Mouse (Mus musculus): ENCODE data around the gene Nrcam. TPM values are rescaled to one million over a fixed set of nuclear protein-coding genes. Genes with fewer than 3 reads are reported as not detected.

Gene Nrcam
- polyA plus RNA-seq, 1 experiment from 2014 or later = 46.9 TPM

- Histone ChIP-seq H3K27ac (no peak overlapping the region), H3K4me1 (replicated peaks) (no peaks in the 10 kb centered on the region), H3K36me3 (no peaks in the 10 kb centered on the region), H3K4me3 (no peak overlapping the region), H3K27me3 (ENCODE audit: insufficient read depth, poor library complexity, severe bottlenecking) (no peaks in the 10 kb centered on the region), H3K9me3 (no peaks in the 10 kb centered on the region)
- 76% methylated on average over 8 of the region's 8 CpGs for WGBS
- no peak for DNase-seq (ENCODE audit: low spot score)
Measured at GRCm38 (mm10) chr12:44378431-44379161, 49.9 kb downstream of the Nrcam start.

DNA sequence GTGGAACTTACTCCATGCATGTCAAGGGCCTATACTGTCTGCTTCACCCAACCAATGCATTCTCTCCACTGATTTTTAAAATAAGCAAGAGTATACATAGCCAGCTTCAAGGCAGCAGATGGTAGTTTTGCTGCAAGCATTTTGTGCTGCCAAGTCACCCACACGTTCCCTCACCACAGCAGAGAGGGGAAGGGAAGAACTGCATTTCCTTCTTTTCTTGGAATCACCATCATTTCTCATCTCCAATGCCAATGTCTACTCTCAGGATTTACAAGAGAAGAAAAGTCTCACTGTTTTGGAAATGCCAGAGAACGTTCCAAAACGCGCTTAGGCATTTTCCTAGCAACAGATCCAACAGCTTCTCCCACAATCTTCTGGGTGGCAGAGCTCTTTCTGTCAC lies 52.1 kb downstream of the Nrcam start:
- no peaks in the 10 kb centered on the region for H3K9me3 ChIP-seq
- H3K4me3 ChIP-seq = no peak overlapping the region
- H3K36me3 ChIP-seq = no peaks in the 10 kb centered on the region
- DNase-seq (ENCODE audit: low spot score) = no peak
- 86% methylated on average over 4 of the region's 4 CpGs for WGBS
- no peak overlapping the region for H3K27ac ChIP-seq
- H3K27me3 ChIP-seq (ENCODE audit: insufficient read depth, poor library complexity, severe bottlenecking) = no peaks in the 10 kb centered on the region
- H3K4me1 ChIP-seq (replicated peaks) = no peaks in the 10 kb centered on the region; the same call in 1 of the 2 replicates

DNA sequence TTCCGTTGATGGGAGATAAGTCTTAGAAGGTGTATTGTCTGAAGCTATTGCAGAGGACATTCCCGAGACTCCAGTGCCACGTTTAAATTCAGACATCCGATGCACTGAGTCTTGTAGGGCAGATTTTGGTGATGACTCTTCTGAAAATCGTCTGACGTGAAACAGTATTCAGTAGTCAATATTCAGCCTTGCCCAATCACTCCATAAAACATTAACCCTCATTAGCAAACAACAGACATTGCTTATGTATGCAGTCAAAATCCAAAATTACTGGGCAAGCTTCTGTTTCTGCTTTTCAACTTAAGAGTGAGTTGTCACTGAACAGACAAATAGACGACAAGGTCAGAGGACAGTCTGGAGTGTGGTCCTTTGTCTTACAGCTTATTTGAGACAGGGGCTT lies 57.7 kb downstream of the Nrcam start:
- 48% methylated on average over 7 of the region's 7 CpGs for WGBS
- Histone ChIP-seq H3K4me1 (replicated peaks) (peaks cover 21% of the 10 kb centered on the region), H3K4me3 (no peak overlapping the region), H3K27me3 (ENCODE audit: insufficient read depth, poor library complexity, severe bottlenecking) (no peaks in the 10 kb centered on the region), H3K36me3 (no peaks in the 10 kb centered on the region), H3K9me3 (no peaks in the 10 kb centered on the region), H3K27ac (no peak overlapping the region)
- DNase-seq (ENCODE audit: low spot score) = no peak

- Histone ChIP-seq H3K27ac (no peak overlapping the region), H3K36me3 (no peaks in the 10 kb centered on the region), H3K27me3 (ENCODE audit: insufficient read depth, poor library complexity, severe bottlenecking) (no peaks in the 10 kb centered on the region), H3K9me3 (no peaks in the 10 kb centered on the region), H3K4me3 (no peak overlapping the region), H3K4me1 (replicated peaks) (peaks cover 21% of the 10 kb centered on the region)
- no peak for DNase-seq (ENCODE audit: low spot score)
- 56% methylated on average over 1 of the region's 1 CpGs for WGBS
Measured at GRCm38 (mm10) chr12:44388220-44388619, 59.5 kb downstream of the Nrcam start.

DNA sequence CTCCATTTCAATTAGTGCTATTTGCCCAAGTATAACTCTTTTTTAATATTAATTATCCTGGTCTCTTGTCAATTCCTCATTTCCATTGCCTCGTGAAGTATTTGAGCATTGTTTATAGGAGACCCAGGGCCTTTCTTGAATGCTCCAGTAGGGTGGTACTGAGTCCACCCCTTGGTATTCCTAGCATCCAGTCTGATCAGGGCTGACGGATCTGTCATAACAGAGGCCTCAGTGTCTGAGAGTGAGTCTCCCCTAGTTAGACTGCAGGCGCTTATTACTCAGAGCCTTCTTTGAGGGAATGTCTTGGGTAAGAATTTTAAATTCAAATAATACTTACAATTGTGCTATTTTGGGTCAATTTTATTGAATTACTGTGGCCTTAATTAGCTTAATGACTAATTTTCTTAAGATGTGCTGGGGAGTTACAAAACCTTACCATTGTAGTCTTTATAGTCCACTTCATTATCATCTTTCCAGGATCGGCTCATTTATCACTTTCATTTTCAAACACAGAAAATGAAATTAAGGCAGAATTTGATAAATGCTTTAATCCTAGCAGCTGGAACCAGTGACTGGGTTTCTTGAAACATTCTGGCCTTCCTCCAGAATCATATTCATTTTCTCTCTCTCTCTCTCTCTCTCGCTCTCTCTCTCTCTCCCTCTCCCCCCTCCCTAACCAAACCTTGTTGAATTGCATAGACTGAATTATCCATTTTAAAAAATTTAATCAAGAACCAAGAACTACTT lies 61.9 kb downstream of the Nrcam start:
- DNase-seq (ENCODE audit: low spot score) = no peak
- peaks cover 21% of the 10 kb centered on the region for H3K4me1 ChIP-seq (replicated peaks)

DNA sequence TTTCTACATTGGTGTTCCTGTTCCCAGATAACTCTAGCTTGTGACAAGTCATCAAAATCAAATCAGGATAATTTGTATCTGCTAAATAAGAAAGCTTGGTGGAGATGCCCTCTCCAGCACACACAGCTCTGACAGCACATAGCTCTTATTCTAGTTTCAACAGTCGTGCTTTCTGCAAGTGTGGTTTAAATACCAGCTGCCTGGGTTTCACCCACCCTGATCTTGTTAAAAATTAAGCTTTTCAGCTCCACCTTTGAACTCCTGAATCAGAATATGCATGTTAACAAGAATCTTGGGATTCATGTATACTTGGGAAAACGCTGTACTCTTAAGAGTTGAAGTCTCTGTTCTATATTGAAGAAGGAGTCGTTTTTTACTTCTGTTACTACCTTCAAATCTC lies 66.2 kb downstream of the Nrcam start:
- H3K4me1 ChIP-seq (replicated peaks) = peaks cover 6% of the 10 kb centered on the region; the same call in 1 of the 2 replicates
- WGBS = 84% methylated on average over 3 of the region's 3 CpGs
- DNase-seq (ENCODE audit: low spot score) = no peak
- no peak overlapping the region for H3K4me3 ChIP-seq
- no peaks in the 10 kb centered on the region for H3K27me3 ChIP-seq (ENCODE audit: insufficient read depth, poor library complexity, severe bottlenecking)
- H3K27ac ChIP-seq = no peak overlapping the region
- H3K9me3 ChIP-seq = no peaks in the 10 kb centered on the region
- no peaks in the 10 kb centered on the region for H3K36me3 ChIP-seq

More for the DNA sequence above, 61.9 kb downstream of the Nrcam start:
- no peak overlapping the region for H3K4me3 ChIP-seq
- no peaks in the 10 kb centered on the region for H3K9me3 ChIP-seq
- H3K27me3 ChIP-seq (ENCODE audit: insufficient read depth, poor library complexity, severe bottlenecking) = no peaks in the 10 kb centered on the region
- H3K36me3 ChIP-seq = no peaks in the 10 kb centered on the region
- no peak overlapping the region for H3K27ac ChIP-seq
- WGBS = 83% methylated on average over 5 of the region's 5 CpGs

GRCm38 (mm10) chr12:44397782-44398181 lies 69.1 kb downstream of the Nrcam start:
- 57% methylated on average over 5 of the region's 5 CpGs for WGBS
- Histone ChIP-seq H3K9me3 (no peaks in the 10 kb centered on the region), H3K4me1 (replicated peaks) (peaks cover 14% of the 10 kb centered on the region; the same call in 1 of the 2 replicates), H3K27ac (no peak overlapping the region), H3K36me3 (no peaks in the 10 kb centered on the region), H3K27me3 (ENCODE audit: insufficient read depth, poor library complexity, severe bottlenecking) (no peaks in the 10 kb centered on the region), H3K4me3 (no peak overlapping the region)
- no peak for DNase-seq (ENCODE audit: low spot score)

DNA sequence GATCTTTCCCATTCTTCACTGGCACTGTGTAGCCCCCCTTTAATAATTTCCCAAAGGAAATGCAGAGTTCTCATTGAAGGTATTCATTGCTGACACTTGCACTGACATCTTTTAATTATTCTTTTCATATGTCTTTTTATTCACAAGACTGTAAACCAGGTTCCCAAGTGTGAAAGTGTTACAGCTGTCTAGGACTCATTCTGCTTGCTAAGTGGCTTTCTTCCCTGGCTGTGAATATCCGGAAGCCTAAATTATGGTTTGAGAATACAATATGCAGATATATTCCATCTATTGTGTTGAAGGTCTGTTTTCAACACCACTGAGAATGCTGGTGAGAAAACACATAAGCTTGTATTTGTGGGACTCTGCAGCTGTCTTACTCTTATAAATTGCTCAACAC lies 73.4 kb downstream of the Nrcam start:
- WGBS = 79% methylated on average over 1 of the region's 1 CpGs
- Histone ChIP-seq H3K36me3 (no peaks in the 10 kb centered on the region), H3K9me3 (no peaks in the 10 kb centered on the region), H3K27me3 (ENCODE audit: insufficient read depth, poor library complexity, severe bottlenecking) (no peaks in the 10 kb centered on the region), H3K4me3 (no peak overlapping the region), H3K27ac (no peak overlapping the region), H3K4me1 (replicated peaks) (peaks cover 25% of the 10 kb centered on the region)
- no peak for DNase-seq (ENCODE audit: low spot score)

DNA sequence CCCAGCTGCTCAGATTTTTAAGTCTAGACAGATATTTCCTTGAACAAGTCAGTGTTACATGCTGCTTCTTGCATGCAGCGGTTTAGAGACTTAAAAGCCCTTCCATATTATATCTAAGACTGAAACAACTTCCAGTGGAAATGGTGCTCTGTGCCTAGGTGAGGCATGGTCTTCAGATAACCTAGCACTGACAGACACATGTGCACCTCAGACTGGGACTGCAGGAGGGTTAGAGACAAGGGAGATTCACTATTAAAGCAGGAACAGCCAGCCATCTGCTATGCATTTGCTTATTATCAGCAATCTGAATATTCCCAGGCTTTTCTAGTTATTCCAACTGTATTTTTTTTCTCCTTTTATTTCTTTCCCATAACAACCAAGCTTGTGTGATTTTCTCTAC lies 74.6 kb downstream of the Nrcam start:
- WGBS = 88% methylated on average over 1 of the region's 1 CpGs
- Histone ChIP-seq H3K4me3 (no peak overlapping the region), H3K27me3 (ENCODE audit: insufficient read depth, poor library complexity, severe bottlenecking) (no peaks in the 10 kb centered on the region), H3K4me1 (replicated peaks) (peaks cover 22% of the 10 kb centered on the region), H3K9me3 (no peaks in the 10 kb centered on the region), H3K27ac (peak overlapping the region; percentile 79), H3K36me3 (no peaks in the 10 kb centered on the region)
- DNase-seq (ENCODE audit: low spot score) = no peak

DNA sequence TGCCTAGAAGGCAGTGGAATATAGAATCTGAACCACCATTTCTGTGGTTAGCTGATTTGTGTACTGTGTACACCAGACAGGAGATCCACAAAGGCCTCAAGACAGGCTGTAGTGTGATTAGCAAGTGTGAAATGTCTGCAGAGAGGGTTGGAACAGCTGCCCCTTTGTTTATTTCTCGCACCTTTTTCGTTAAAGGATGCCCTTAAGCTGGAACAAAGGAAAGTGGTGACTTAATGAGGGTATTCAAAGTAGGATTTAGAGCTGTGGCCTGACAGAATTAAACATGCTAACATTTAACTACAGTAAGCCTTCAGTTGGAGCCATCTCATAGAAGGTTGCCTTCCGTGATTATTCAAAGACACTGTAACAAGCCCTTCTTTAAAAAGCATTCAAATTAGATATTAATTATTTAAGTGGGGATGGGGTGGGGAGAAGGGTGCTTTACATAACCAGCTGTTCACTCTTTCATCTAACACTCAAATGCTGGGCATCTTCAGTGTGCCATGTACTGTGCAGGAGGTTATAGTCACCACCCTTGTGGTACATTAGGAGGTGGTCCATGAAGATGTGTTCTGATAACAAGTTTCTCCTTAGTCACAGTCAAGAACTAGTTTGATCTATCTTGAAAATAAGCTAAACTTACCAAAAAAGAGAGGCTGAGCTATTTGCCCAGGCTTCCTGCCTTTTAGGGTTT lies 75.2 kb downstream of the Nrcam start:
- no peaks in the 10 kb centered on the region for H3K36me3 ChIP-seq
- no peaks in the 10 kb centered on the region for H3K9me3 ChIP-seq
- 27% methylated on average over 3 of the region's 3 CpGs for WGBS
- no peak for DNase-seq (ENCODE audit: low spot score)
- no peaks in the 10 kb centered on the region for H3K27me3 ChIP-seq (ENCODE audit: insufficient read depth, poor library complexity, severe bottlenecking)
- no peak overlapping the region for H3K4me3 ChIP-seq
- peak overlapping the region; percentile 79 for H3K27ac ChIP-seq
- H3K4me1 ChIP-seq (replicated peaks) = peaks cover 23% of the 10 kb centered on the region

GRCm38 (mm10) chr12:44409786-44410185 lies 81.1 kb downstream of the Nrcam start:
- H3K4me1 ChIP-seq (replicated peaks) = 0 out of 2 replicates have a peak, but pooled peaks cover 2% of the 10 kb centered on the region
- H3K36me3 ChIP-seq = no peaks in the 10 kb centered on the region
- H3K27ac ChIP-seq = no peak overlapping the region
- H3K9me3 ChIP-seq = no peaks in the 10 kb centered on the region
- H3K27me3 ChIP-seq (ENCODE audit: insufficient read depth, poor library complexity, severe bottlenecking) = no peaks in the 10 kb centered on the region
- H3K4me3 ChIP-seq = no peak overlapping the region
- no peak for DNase-seq (ENCODE audit: low spot score)
- WGBS = 93% methylated on average over 4 of the region's 4 CpGs

DNA sequence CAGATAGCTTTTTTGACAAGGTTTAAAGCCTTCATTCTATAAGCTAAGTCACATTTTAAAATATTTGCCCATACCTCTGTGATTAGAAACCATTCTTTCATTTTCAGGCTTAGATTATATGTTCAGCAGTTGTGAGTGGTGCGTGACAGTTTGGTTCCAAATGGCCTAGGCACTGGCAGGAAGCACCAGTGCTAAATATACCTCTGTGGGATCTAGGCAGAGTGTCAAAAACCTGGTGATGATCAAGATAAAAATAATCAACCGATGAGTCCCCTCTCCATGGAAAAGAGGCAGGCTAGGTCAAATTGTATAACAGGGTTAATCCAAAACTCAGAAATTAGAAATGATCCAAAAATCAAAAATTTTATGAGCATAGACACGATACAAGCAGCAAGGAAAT lies 82.3 kb downstream of the Nrcam start:
- 94% methylated on average over 3 of the region's 3 CpGs for WGBS
- no peaks in the 10 kb centered on the region for H3K36me3 ChIP-seq
- no peak for DNase-seq (ENCODE audit: low spot score)
- H3K9me3 ChIP-seq = no peaks in the 10 kb centered on the region
- no peaks in the 10 kb centered on the region for H3K27me3 ChIP-seq (ENCODE audit: insufficient read depth, poor library complexity, severe bottlenecking)
- H3K4me3 ChIP-seq = no peak overlapping the region
- H3K4me1 ChIP-seq (replicated peaks) = 0 out of 2 replicates have a peak, but pooled peaks cover 2% of the 10 kb centered on the region
- no peak overlapping the region for H3K27ac ChIP-seq

Data from hindbrain, embryonic 10.5 days (tissue).